Mouse (Mus musculus) C2C12 (cell line): Measurements from ENCODE around the gene Ern1. TPM values are rescaled to one million over a fixed set of nuclear protein-coding genes. Genes with fewer than 3 reads are reported as not detected.

ENCODE experiments used
- H3K27me3 ChIP-seq: one replicate; pipeline ENCODE4 v1.6.1; 2011; ENCODE audit not compliant: control insufficient read depth, insufficient read depth, insufficient read length
- H3K36me3 ChIP-seq: one replicate; pipeline ENCODE4 v1.6.1; 2011; ENCODE audit not compliant: control insufficient read depth, insufficient read depth
- H3K4me3 ChIP-seq: one replicate; pipeline ENCODE4 v1.5.1; 2011; ENCODE audit warnings: mild to moderate bottlenecking, control low read depth; ENCODE audit not compliant: poor library complexity, insufficient read depth, severe bottlenecking
- H3K79me2 ChIP-seq: one replicate; pipeline ENCODE4 v1.6.1; 2011; ENCODE audit not compliant: control insufficient read depth, insufficient read depth
- H3K79me3 ChIP-seq: one replicate; pipeline ENCODE4 v1.6.1; 2011; ENCODE audit warnings: low read depth, control low read depth
- H3ac ChIP-seq: one replicate; pipeline ENCODE3; 2011; ENCODE audit warnings: low read depth; ENCODE audit not compliant: control insufficient read depth, insufficient read length
- CEBPB ChIP-seq: IDR thresholded peaks from one replicate; pipeline ENCODE4 v1.6.1; 2011; ENCODE audit warnings: low read depth, mild to moderate bottlenecking, control low read depth, moderate library complexity
- CTCF ChIP-seq: IDR thresholded peaks from one replicate; pipeline ENCODE4 v1.5.1; 2011; ENCODE audit not compliant: control insufficient read depth, insufficient read depth, insufficient read length
- FOSL1 ChIP-seq: IDR thresholded peaks from one replicate; pipeline ENCODE4 v1.8.0; 2011; ENCODE audit warnings: mild to moderate bottlenecking, low read length; ENCODE audit not compliant: poor library complexity, insufficient read depth, severe bottlenecking
- MAX ChIP-seq: IDR thresholded peaks from one replicate; pipeline ENCODE4 v1.6.1; 2011; ENCODE audit warnings: mild to moderate bottlenecking, control low read depth
- MYOD1 ChIP-seq: IDR thresholded peaks from one replicate; pipeline ENCODE4 v1.6.1; 2011; ENCODE audit warnings: low read depth; ENCODE audit not compliant: control insufficient read depth, insufficient read length
- MYOG ChIP-seq: IDR thresholded peaks from one replicate; pipeline ENCODE4 v1.6.1; 2011; ENCODE audit not compliant: control insufficient read depth, insufficient read length; ENCODE audit errors: extremely low read depth
- USF1 ChIP-seq: IDR thresholded peaks from one replicate; pipeline ENCODE4 v1.6.1; 2011; ENCODE audit warnings: low read depth, mild to moderate bottlenecking, control low read depth, moderate library complexity
- long read RNA-seq, 2 experiments: library from polyadenylated mRNA; unstranded; transcript quantifications; one replicate each; pipeline ENCODE4 v2.0.0; 2019 to 2020
- polyA plus RNA-seq: library from polyadenylated mRNA; unstranded; fragments of >200 nt; fragmentation: generic; extraction: Trizol; gene quantifications from one replicate; pipeline ENCODE4 v1.2.1, GENCODE M21; 2012; ENCODE audit warnings: missing spikeins

Gene Ern1
- polyA plus RNA-seq = 6.0 TPM
- long read RNA-seq, experiment 1, full-length matches to known transcripts = 1 of 2 reads
- long read RNA-seq, experiment 1, partial matches to known transcripts = 0 of 2 reads
- long read RNA-seq, experiment 1, other reads (novel, unspliced or antisense) = 1 of 2 reads
- long read RNA-seq, experiment 2, full-length matches to known transcripts = 9 of 9 reads
- long read RNA-seq, experiment 2, partial matches to known transcripts = 0 of 9 reads
- long read RNA-seq, experiment 2, other reads (novel, unspliced or antisense) = 0 of 9 reads

DNA sequence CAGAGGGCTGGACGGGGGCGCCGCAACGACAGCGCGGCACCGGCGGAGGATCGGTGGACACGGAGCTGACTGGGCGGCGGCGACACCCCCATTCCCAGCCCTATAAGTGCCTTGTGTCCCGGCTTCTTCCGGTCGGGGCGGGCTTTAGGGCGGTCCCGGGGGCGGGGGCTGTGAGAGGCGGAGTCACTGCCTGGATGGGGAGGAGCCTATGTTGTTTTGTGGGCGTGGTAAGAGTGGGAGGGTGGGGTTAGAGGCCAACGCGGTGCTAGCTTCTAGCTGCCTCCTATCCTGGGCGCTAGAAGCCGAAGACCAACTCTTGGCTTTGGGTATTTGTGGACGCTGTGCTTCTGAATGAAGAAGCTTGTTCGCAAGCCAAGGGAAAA is at the start of gene Ern1:
TSS of gene Ern1 (minus strand) at position 120 of the 383 bp plus-strand sequence.
- peak within 1 kb of the TSS; percentile 68 for H3K4me3 ChIP-seq
- peaks cover 47% of the 10 kb centered on the region for H3K79me2 ChIP-seq
- no peaks in the 10 kb centered on the region for H3K27me3 ChIP-seq
- TF ChIP-seq MAX (no peak), MYOG (no peak), USF1 (no peak), FOSL1 (no peak), CEBPB (no peak), MYOD1 (no peak), CTCF (no peak)
- peak within 1 kb of the TSS; percentile 90 for H3ac ChIP-seq
- H3K36me3 ChIP-seq = no peaks in the 10 kb centered on the region
- peaks cover 35% of the 10 kb centered on the region for H3K79me3 ChIP-seq

DNA sequence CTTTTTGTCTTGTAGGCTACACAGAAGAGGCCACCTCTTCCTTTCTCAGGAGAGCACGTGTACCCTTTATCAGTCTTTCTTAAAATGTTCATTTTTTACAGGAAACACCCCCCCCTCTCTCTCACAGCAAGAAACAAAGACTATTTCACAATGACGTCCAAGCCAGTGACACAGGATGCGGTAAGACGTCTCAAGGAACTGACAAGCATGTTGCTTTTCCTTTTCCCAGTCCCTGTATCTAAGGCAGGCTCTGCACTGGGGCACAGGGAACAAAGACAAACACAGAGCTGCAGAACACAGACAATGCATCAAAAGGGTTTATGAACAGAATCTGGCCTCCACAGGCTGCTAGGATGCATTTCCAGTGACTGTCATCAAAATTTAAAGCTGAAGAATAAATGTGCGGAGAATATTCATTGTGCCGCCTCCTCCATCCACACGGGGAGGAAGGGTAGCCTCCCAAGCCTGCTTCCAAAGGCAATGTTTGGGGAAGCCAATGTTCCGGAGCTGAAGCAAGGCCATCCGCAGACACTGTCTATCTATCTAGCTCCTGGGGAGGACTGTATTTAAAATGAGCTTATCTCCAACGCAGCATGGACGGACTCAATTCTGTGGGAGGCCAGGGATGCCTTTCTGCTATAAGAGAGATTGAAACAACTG is 48.7 kb upstream of the Ern1 start:
- H3K79me2 ChIP-seq = no peaks in the 10 kb centered on the region

DNA sequence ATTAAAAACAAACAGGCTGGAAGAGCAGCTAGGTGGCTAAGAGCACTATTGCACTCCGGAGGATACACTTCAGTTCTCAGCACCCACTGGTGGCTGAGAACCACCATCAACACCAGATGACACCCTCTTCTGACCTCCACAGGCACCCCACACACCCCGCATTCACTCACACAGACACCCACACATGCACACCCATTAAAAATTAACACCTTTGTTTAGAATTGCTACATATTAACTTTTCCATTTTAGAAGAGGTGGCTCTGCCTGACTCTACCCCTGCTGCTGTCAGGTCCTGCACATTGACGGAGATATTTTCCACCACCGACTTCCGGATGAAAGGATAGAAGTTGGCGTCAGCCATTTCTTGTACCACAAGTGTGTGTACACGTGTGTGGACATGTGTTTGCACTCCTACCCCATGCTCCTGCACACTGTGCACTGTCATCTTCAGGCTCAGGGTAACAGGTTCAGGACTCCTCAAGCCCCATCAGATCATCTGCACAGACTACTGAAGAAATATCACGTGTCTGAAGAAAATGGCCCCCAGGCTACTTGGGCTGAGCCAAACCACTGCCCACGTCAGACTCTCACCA is 48.1 kb upstream of the Ern1 start:
- TF ChIP-seq MYOD1 (no peak), CTCF (no peak), CEBPB (no peak), USF1 (no peak), MAX (no peak), MYOG (no peak), FOSL1 (no peak)
- Histone ChIP-seq H3ac (no peak overlapping the region), H3K4me3 (no peak overlapping the region), H3K27me3 (no peaks in the 10 kb centered on the region), H3K79me2 (no peaks in the 10 kb centered on the region), H3K79me3 (no peaks in the 10 kb centered on the region), H3K36me3 (no peaks in the 10 kb centered on the region)

More for the DNA sequence above, 48.7 kb upstream of the Ern1 start:
- Histone ChIP-seq H3K27me3 (no peaks in the 10 kb centered on the region), H3K79me3 (no peaks in the 10 kb centered on the region), H3K4me3 (no peak overlapping the region), H3ac (no peak overlapping the region), H3K36me3 (no peaks in the 10 kb centered on the region)
- TF ChIP-seq MAX (no peak), CTCF (no peak), MYOD1 (no peak), USF1 (no peak), MYOG (no peak), FOSL1 (no peak)

DNA sequence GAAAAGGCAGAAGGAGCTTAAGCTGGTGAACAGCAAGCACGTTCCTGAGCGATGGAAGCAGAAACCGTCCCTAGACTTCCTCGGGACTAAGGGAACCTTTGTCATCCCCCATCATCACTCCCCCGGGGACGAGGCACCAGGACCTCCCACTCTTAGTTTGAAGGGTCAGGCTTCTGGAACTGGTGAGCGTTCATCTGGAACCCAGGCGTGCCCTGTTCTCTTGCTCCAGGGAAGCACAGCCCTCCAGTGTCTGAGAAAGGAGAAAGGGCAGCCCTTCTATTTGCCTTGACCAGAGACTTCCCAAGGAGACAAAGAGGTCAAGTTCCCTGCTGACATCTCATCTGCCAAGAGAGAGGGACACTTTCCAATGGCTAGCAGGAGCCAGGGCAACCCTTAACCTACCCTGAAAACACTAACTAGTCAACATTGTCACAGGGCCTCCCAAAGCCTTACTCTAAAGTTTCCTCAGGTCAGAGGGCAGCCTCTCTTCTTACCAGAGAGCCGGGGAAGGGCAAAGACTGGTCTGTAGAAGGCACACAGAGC is 44.7 kb upstream of the Ern1 start:
- Histone ChIP-seq H3K36me3 (no peaks in the 10 kb centered on the region), H3K79me3 (no peaks in the 10 kb centered on the region), H3K27me3 (no peaks in the 10 kb centered on the region), H3ac (no peak overlapping the region), H3K4me3 (no peak overlapping the region), H3K79me2 (no peaks in the 10 kb centered on the region)
- TF ChIP-seq MYOD1 (no peak), USF1 (no peak), MAX (no peak), FOSL1 (no peak), CEBPB (no peak), MYOG (no peak), CTCF (no peak)

DNA sequence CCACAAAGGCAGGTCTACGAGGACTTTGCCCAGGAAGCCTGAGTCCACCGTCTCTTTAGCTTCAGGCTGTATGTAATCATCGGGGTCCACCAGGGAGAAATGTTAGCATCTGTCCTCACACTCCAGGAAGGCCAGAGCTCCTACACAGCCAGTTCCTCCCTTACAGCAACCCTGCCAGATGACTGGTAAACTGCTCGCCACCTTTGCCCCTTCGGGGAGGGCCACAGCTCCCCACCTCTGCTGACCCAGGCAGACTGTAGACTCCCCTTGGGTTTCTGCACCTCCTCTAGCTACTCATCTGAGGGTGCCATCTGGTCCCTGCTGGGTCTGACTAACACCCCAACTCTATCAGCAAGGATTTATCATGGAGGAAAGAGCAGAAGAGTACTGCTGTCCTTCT is 42.1 kb upstream of the Ern1 start:
- no peaks in the 10 kb centered on the region for H3K27me3 ChIP-seq
- H3K79me2 ChIP-seq = no peaks in the 10 kb centered on the region
- TF ChIP-seq FOSL1 = no peak
- no peak for TF ChIP-seq MYOG
- no peak for TF ChIP-seq CTCF
- no peak for TF ChIP-seq MAX
- no peak for TF ChIP-seq CEBPB
- no peak for TF ChIP-seq USF1
- no peak for TF ChIP-seq MYOD1
- no peaks in the 10 kb centered on the region for H3K79me3 ChIP-seq
- H3ac ChIP-seq = no peak overlapping the region
- no peak overlapping the region for H3K4me3 ChIP-seq
- no peaks in the 10 kb centered on the region for H3K36me3 ChIP-seq
